Mouse (Mus musculus): ENCODE data around the gene Olfr1275.

The Olfr1275 gene

GRCm38 (mm10) chr2:111235186-111235585, at the start of gene Olfr1275:
Olfr1275 (minus strand) TSS chr2:111235286.
- DNase-seq (ENCODE audit: low read depth, low spot score), result no peak

GRCm38 (mm10) chr2:111274006-111274405, 38.9 kb upstream of the Olfr1275 start, which contains the start of gene Olfr1277:
Olfr1277 (minus strand) TSS chr2:111274106.
- DNase-seq (ENCODE audit: low read depth, low spot score), result no peak

GRCm38 (mm10) chr2:111254216-111254615, 19.1 kb upstream of the Olfr1275 start, which contains the start of gene Olfr1276:
Olfr1276 (plus strand) TSS chr2:111254516.
- DNase-seq (ENCODE audit: low read depth, low spot score), result no peak

GRCm38 (mm10) chr2:111229502-111229901, 5.6 kb downstream of the Olfr1275 start, which contains the start of gene 4930430A15Rik:
4930430A15Rik (minus strand) TSS chr2:111229602.
- no peak for DNase-seq (ENCODE audit: low read depth, low spot score)

GRCm38 (mm10) chr2:111182068-111182467, 53.0 kb downstream of the Olfr1275 start:
- DNase-seq (ENCODE audit: low read depth, low spot score), result no peak
